Mouse (Mus musculus) C2C12 (cell line): ENCODE results near the gene Drg1. TPM values are rescaled to one million over a fixed set of nuclear protein-coding genes. Genes with fewer than 3 reads are reported as not detected.
"Not testable (repeated sequence)": the region's sequence is repeated elsewhere in the genome, so short reads cannot be mapped to it uniquely, and the experiment has no call there.

ENCODE experiments used
- H3K27me3 ChIP-seq: one replicate; pipeline ENCODE4 v1.6.1; 2011; ENCODE audit not compliant: control insufficient read depth, insufficient read depth, insufficient read length
- H3K36me3 ChIP-seq: one replicate; pipeline ENCODE4 v1.6.1; 2011; ENCODE audit not compliant: control insufficient read depth, insufficient read depth
- H3K4me3 ChIP-seq: one replicate; pipeline ENCODE4 v1.5.1; 2011; ENCODE audit warnings: mild to moderate bottlenecking, control low read depth; ENCODE audit not compliant: poor library complexity, insufficient read depth, severe bottlenecking
- H3K79me2 ChIP-seq: one replicate; pipeline ENCODE4 v1.6.1; 2011; ENCODE audit not compliant: control insufficient read depth, insufficient read depth
- H3K79me3 ChIP-seq: one replicate; pipeline ENCODE4 v1.6.1; 2011; ENCODE audit warnings: low read depth, control low read depth
- H3ac ChIP-seq: one replicate; pipeline ENCODE3; 2011; ENCODE audit warnings: low read depth; ENCODE audit not compliant: control insufficient read depth, insufficient read length
- CEBPB ChIP-seq: IDR thresholded peaks from one replicate; pipeline ENCODE4 v1.6.1; 2011; ENCODE audit warnings: low read depth, mild to moderate bottlenecking, control low read depth, moderate library complexity
- CTCF ChIP-seq: IDR thresholded peaks from one replicate; pipeline ENCODE4 v1.5.1; 2011; ENCODE audit not compliant: control insufficient read depth, insufficient read depth, insufficient read length
- FOSL1 ChIP-seq: IDR thresholded peaks from one replicate; pipeline ENCODE4 v1.8.0; 2011; ENCODE audit warnings: mild to moderate bottlenecking, low read length; ENCODE audit not compliant: poor library complexity, insufficient read depth, severe bottlenecking
- MAX ChIP-seq: IDR thresholded peaks from one replicate; pipeline ENCODE4 v1.6.1; 2011; ENCODE audit warnings: mild to moderate bottlenecking, control low read depth
- MYOD1 ChIP-seq: IDR thresholded peaks from one replicate; pipeline ENCODE4 v1.6.1; 2011; ENCODE audit warnings: low read depth; ENCODE audit not compliant: control insufficient read depth, insufficient read length
- MYOG ChIP-seq: IDR thresholded peaks from one replicate; pipeline ENCODE4 v1.6.1; 2011; ENCODE audit not compliant: control insufficient read depth, insufficient read length; ENCODE audit errors: extremely low read depth
- USF1 ChIP-seq: IDR thresholded peaks from one replicate; pipeline ENCODE4 v1.6.1; 2011; ENCODE audit warnings: low read depth, mild to moderate bottlenecking, control low read depth, moderate library complexity
- polyA plus RNA-seq: library from polyadenylated mRNA; unstranded; fragments of >200 nt; fragmentation: generic; extraction: Trizol; gene quantifications from one replicate; pipeline ENCODE4 v1.2.1, GENCODE M21; 2012; ENCODE audit warnings: missing spikeins

Drg1 gene
- polyA plus RNA-seq, 1 experiment = 136 TPM

- TF ChIP-seq MAX (no peak), CEBPB (no peak), CTCF (no peak), MYOD1 (no peak), USF1 (no peak), MYOG (no peak)
- Histone ChIP-seq H3K36me3 (peaks cover 35% of the 10 kb centered on the region), H3K4me3 (peak overlapping the region; percentile 44), H3ac (peak overlapping the region; percentile 91), H3K79me3 (peaks cover 48% of the 10 kb centered on the region), H3K79me2 (peaks cover 51% of the 10 kb centered on the region), H3K27me3 (no peaks in the 10 kb centered on the region)
Observed at GRCm38 (mm10) chr11:3202781-3203441, 63.3 kb downstream of the Drg1 start.

GRCm38 (mm10) chr11:3202231-3202701 is 63.9 kb downstream of the Drg1 start, which contains the start of gene Eif4enif1:
TSS of gene Eif4enif1 (plus strand) at chr11:3202392.
- Histone ChIP-seq H3ac (peak within 1 kb of the TSS; percentile 91), H3K79me3 (peaks cover 41% of the 10 kb centered on the region), H3K36me3 (peaks cover 29% of the 10 kb centered on the region), H3K4me3 (peak within 1 kb of the TSS; percentile 44), H3K79me2 (peaks cover 45% of the 10 kb centered on the region), H3K27me3 (no peaks in the 10 kb centered on the region)
- no peak for TF ChIP-seq CEBPB
- no peak for TF ChIP-seq CTCF
- TF ChIP-seq MYOD1 = no peak
- TF ChIP-seq MYOG = no peak
- no peak for TF ChIP-seq USF1
- TF ChIP-seq MAX = no peak
- no peak for TF ChIP-seq FOSL1

GRCm38 (mm10) chr11:3201326-3202230 is 64.6 kb downstream of the Drg1 start:
- peaks cover 34% of the 10 kb centered on the region for H3K79me3 ChIP-seq
- peaks cover 22% of the 10 kb centered on the region for H3K36me3 ChIP-seq
- TF ChIP-seq USF1 (no peak), MAX (no peak), MYOG (no peak), MYOD1 (no peak), CTCF (no peak), FOSL1 (no peak), CEBPB (no peak)
- peaks cover 38% of the 10 kb centered on the region for H3K79me2 ChIP-seq
- no peaks in the 10 kb centered on the region for H3K27me3 ChIP-seq
- peak overlapping the region; percentile 44 for H3K4me3 ChIP-seq
- peak overlapping the region; percentile 82 for H3ac ChIP-seq

GRCm38 (mm10) chr11:3200636-3201035 is 65.6 kb downstream of the Drg1 start:
- Histone ChIP-seq H3K79me3 (peaks cover 25% of the 10 kb centered on the region), H3K36me3 (peaks cover 13% of the 10 kb centered on the region), H3K79me2 (peaks cover 29% of the 10 kb centered on the region)
- not testable (repeated sequence) for H3K4me3 ChIP-seq, H3ac ChIP-seq, H3K27me3 ChIP-seq

GRCm38 (mm10) chr11:3193363-3193762 is 72.9 kb downstream of the Drg1 start, which contains the start of gene Sfi1:
TSS of gene Sfi1 (minus strand) at chr11:3193463.
- Histone ChIP-seq H3K79me2 (no peaks in the 10 kb centered on the region), H3ac (peak within 1 kb of the TSS; percentile 0), H3K79me3 (no peaks in the 10 kb centered on the region), H3K27me3 (no peaks in the 10 kb centered on the region), H3K36me3 (no peaks in the 10 kb centered on the region), H3K4me3 (no peak within 1 kb of the TSS)
- TF ChIP-seq MYOD1 (no peak), MYOG (no peak), MAX (no peak)

- H3K79me2 ChIP-seq = not testable (repeated sequence)
Observed at GRCm38 (mm10) chr11:3182707-3183106, 83.5 kb downstream of the Drg1 start.

GRCm38 (mm10) chr11:3181971-3182370 is 84.2 kb downstream of the Drg1 start:
- not testable (repeated sequence) for H3K36me3 ChIP-seq, H3K27me3 ChIP-seq, H3K79me2 ChIP-seq, H3K4me3 ChIP-seq, H3ac ChIP-seq, H3K79me3 ChIP-seq

More at GRCm38 (mm10) chr11:3182707-3183106, 83.5 kb downstream of the Drg1 start:
- H3K4me3 ChIP-seq, H3K27me3 ChIP-seq, H3ac ChIP-seq, H3K36me3 ChIP-seq, H3K79me3 ChIP-seq: not testable (repeated sequence)

- not testable (repeated sequence) for H3ac ChIP-seq, H3K79me2 ChIP-seq, H3K4me3 ChIP-seq, H3K79me3 ChIP-seq, H3K36me3 ChIP-seq, H3K27me3 ChIP-seq
Observed at GRCm38 (mm10) chr11:3181250-3181649, 85.0 kb downstream of the Drg1 start.
